Mouse (Mus musculus) MEL (cell line): ENCODE measurements around the gene Rab3a.

Source experiments
- CTCF ChIP-seq, 3 experiments: IDR thresholded peaks in 2 of 3; conservative IDR thresholded peaks in 1 of 3; 2 replicates each; pipeline ENCODE4 v1.5.1; 2011 to 2012; ENCODE audit warnings: low read length in 3 of 3, low read depth in 2 of 3, mild to moderate bottlenecking in 2 of 3, improper control_type of control experiment in 1 of 3, inconsistent platforms in 1 of 3, mixed read lengths in 1 of 3, moderate library complexity in 1 of 3; ENCODE audit not compliant: control insufficient read depth in 1 of 3, insufficient read depth in 1 of 3, poor library complexity in 1 of 3, severe bottlenecking in 1 of 3
- TBP ChIP-seq: IDR thresholded peaks from 2 replicates; pipeline ENCODE4 v1.8.0; 2011; ENCODE audit warnings: low read depth, low read length, improper control_type of control experiment

GRCm38 (mm10) chr8:70724216-70724615 is 30.3 kb upstream of the Rab3a start:
- TF ChIP-seq TBP (no peak), CTCF (IDR thresholded peaks at IDR 0.05 in 2 of 3, conservative IDR thresholded peaks at IDR 0.05 in 1 of 3; ENCODE audit: control insufficient read depth in 1 of 3, insufficient read depth in 1 of 3, low read depth in 2 of 3, low read length in 3 of 3, poor library complexity in 1 of 3, severe bottlenecking in 1 of 3) (no peak)
